Mouse (Mus musculus) lung, adult 2 months (tissue): Measurements from ENCODE around the gene Fbxl17.

ENCODE experiments used
- CTCF ChIP-seq: fragments of 200-500 bp; IDR thresholded peaks from 2 replicates; pipeline ENCODE4 v1.5.1; 2011; ENCODE audit warnings: mild to moderate bottlenecking, low read length, control low read depth; ENCODE audit not compliant: insufficient read depth
- POLR2A ChIP-seq: fragments of 200-500 bp; IDR thresholded peaks from 2 replicates; pipeline ENCODE4 v1.6.1; 2011; ENCODE audit warnings: low read depth, mild to moderate bottlenecking, control low read depth, low read length, borderline replicate concordance; ENCODE audit errors: extremely low read depth

GRCm38 (mm10) chr17:63053311-63053710, 446.5 kb downstream of the Fbxl17 start:
- TF ChIP-seq CTCF = no peak
- no peak for TF ChIP-seq POLR2A
